Mouse (Mus musculus) myocyte (in vitro differentiated cells): ENCODE measurements at regions not wholly inside any gene's neighbourhood (a gene's known extent, or its start where the extent isn't known, plus 50 kb on each side); places are given as distances from the start of the nearest gene placed in this dataset.

Experiments used
- H3K27me3 ChIP-seq: one replicate; pipeline ENCODE4 v1.6.1; 2011; ENCODE audit not compliant: control insufficient read depth, insufficient read depth, insufficient read length
- H3K36me3 ChIP-seq: one replicate; pipeline ENCODE4 v1.6.1; 2011; ENCODE audit not compliant: control insufficient read depth, insufficient read depth
- H3K4me2 ChIP-seq: one replicate; pipeline ENCODE4 v1.6.1; 2011; ENCODE audit warnings: low read depth, control low read depth
- H3K4me3 ChIP-seq: one replicate; pipeline ENCODE4 v1.5.1; 2011; ENCODE audit warnings: mild to moderate bottlenecking, control low read depth, moderate library complexity
- H3K79me2 ChIP-seq: one replicate; pipeline ENCODE4 v1.6.1; 2011; ENCODE audit not compliant: control insufficient read depth, insufficient read depth
- H3ac ChIP-seq: one replicate; pipeline ENCODE4 v1.6.1; 2011; ENCODE audit not compliant: control insufficient read depth, insufficient read length
- CEBPB ChIP-seq: IDR thresholded peaks from 2 replicates; pipeline ENCODE4 v1.6.1; 2011; ENCODE audit warnings: mild to moderate bottlenecking, moderate library complexity; ENCODE audit not compliant: poor library complexity, insufficient read depth, severe bottlenecking
- E2F4 ChIP-seq: IDR thresholded peaks from one replicate; pipeline ENCODE4 v1.6.1; 2011; ENCODE audit warnings: mild to moderate bottlenecking, control low read depth, moderate library complexity; ENCODE audit not compliant: insufficient read depth
- MAX ChIP-seq: IDR thresholded peaks from one replicate; pipeline ENCODE4 v1.6.1; 2011; ENCODE audit warnings: low read depth, mild to moderate bottlenecking, control low read depth
- MYOD1 ChIP-seq, 3 experiments: IDR thresholded peaks; one replicate each; pipeline ENCODE4 v1.6.1; 2011; ENCODE audit warnings: control low read depth in 2 of 3, low read depth in 2 of 3, mild to moderate bottlenecking in 2 of 3, moderate library complexity in 1 of 3; ENCODE audit not compliant: insufficient read length in 2 of 3, control insufficient read depth in 1 of 3
- MYOG ChIP-seq, 3 experiments: IDR thresholded peaks; one replicate each; pipeline ENCODE4 v1.6.1; 2011; ENCODE audit warnings: control low read depth in 2 of 3, low read depth in 2 of 3, mild to moderate bottlenecking in 2 of 3; ENCODE audit not compliant: insufficient read length in 2 of 3, control insufficient read depth in 1 of 3, insufficient read depth in 1 of 3
- POLR2A ChIP-seq: IDR thresholded peaks from one replicate; pipeline ENCODE4 v1.6.1; 2011; ENCODE audit warnings: low read depth, mild to moderate bottlenecking, control low read depth, moderate library complexity; ENCODE audit not compliant: insufficient read length
- POLR2AphosphoS2 ChIP-seq: IDR thresholded peaks from one replicate; pipeline ENCODE4 v1.6.1; 2011; ENCODE audit warnings: low read depth, control low read depth; ENCODE audit not compliant: insufficient read length
- REST ChIP-seq: IDR thresholded peaks from one replicate; pipeline ENCODE4 v1.6.1; 2011; ENCODE audit warnings: mild to moderate bottlenecking, control low read depth, moderate library complexity; ENCODE audit not compliant: insufficient read depth, insufficient read length
- SRF ChIP-seq: IDR thresholded peaks from one replicate; pipeline ENCODE4 v1.6.1; 2011; ENCODE audit warnings: low read depth; ENCODE audit not compliant: control insufficient read depth, insufficient read length
- TCF12 ChIP-seq: IDR thresholded peaks from one replicate; pipeline ENCODE4 v1.6.1; 2011; ENCODE audit warnings: mild to moderate bottlenecking, control low read depth; ENCODE audit not compliant: poor library complexity, insufficient read depth, severe bottlenecking
- TCF3 ChIP-seq: IDR thresholded peaks from one replicate; pipeline ENCODE4 v1.6.1; 2011; ENCODE audit warnings: low read depth, control low read depth; ENCODE audit not compliant: insufficient read length
- USF1 ChIP-seq: IDR thresholded peaks from one replicate; pipeline ENCODE4 v1.6.1; 2011; ENCODE audit warnings: low read depth, mild to moderate bottlenecking, control low read depth, moderate library complexity

DNA sequence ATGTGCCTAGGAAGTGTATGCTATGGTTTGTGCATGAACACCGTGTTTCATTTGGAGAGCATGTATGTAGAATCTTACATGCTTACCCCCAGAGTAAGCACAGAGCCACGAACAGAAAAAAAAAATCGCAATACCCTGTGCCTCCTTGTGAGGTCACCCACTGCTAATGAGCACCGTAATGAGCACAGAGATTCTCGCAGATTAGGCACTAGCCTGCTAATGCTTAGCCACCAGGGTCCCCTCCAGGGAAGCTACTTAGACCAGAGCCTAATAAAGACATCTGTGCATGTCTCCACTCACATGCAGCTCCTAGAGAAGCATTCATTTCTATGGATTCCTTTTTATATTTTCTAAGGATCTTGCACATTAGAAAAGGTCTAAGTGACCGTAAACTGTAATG, 780.8 kb downstream of the Nr2f2 start:
- H3K4me2 ChIP-seq: no peak overlapping the region
- H3ac ChIP-seq: no peak overlapping the region
- no peaks in the 10 kb centered on the region for H3K36me3 ChIP-seq
- no peak overlapping the region for H3K4me3 ChIP-seq
- TF ChIP-seq REST: no peak
- no peak for TF ChIP-seq MYOD1 (IDR thresholded peaks at IDR 0.05; ENCODE audit: control insufficient read depth in 1 of 3, insufficient read length in 2 of 3, low read depth in 2 of 3)
- no peak for TF ChIP-seq CEBPB
- TF ChIP-seq MYOG (IDR thresholded peaks at IDR 0.05; ENCODE audit: control insufficient read depth in 1 of 3, insufficient read depth in 1 of 3, insufficient read length in 2 of 3, low read depth in 2 of 3): no peak
- TF ChIP-seq POLR2A: no peak
- TF ChIP-seq TCF3: no peak
- no peak for TF ChIP-seq SRF
- no peak for TF ChIP-seq TCF12
- TF ChIP-seq E2F4: no peak
- no peak for TF ChIP-seq POLR2AphosphoS2
- no peak for TF ChIP-seq USF1
- no peaks in the 10 kb centered on the region for H3K79me2 ChIP-seq
- no peaks in the 10 kb centered on the region for H3K27me3 ChIP-seq

DNA sequence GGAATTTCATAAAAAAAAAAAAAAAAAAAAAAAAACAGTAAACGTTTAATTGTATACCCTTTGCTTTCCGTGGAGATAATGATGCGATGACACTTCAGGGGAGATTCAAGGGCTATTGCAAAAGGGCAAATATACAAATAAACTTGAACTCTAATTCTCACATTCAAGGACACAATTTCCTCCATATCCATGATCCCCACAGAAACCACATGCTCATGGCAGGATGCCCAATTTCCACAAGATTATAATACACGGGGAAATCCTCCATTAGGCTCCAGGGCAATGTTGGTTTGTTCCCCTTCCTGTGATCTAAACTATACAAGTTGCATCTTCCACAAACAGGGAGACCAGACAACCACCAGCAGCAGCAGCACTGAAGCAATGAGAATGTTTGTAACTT, 781.4 kb downstream of the Nr2f2 start:
- Histone ChIP-seq H3K79me2 (no peaks in the 10 kb centered on the region), H3K36me3 (no peaks in the 10 kb centered on the region), H3K27me3 (no peaks in the 10 kb centered on the region), H3ac (no peak overlapping the region), H3K4me2 (no peak overlapping the region), H3K4me3 (no peak overlapping the region)
- TF ChIP-seq REST: no peak
- TF ChIP-seq MAX: no peak
- TF ChIP-seq CEBPB: no peak
- no peak for TF ChIP-seq TCF12
- TF ChIP-seq POLR2A: no peak
- TF ChIP-seq SRF: no peak
- no peak for TF ChIP-seq POLR2AphosphoS2

GRCm38 (mm10) chr7:69584516-69584915, 782.0 kb downstream of the Nr2f2 start:
- H3K27me3 ChIP-seq: no peaks in the 10 kb centered on the region
- H3K4me3 ChIP-seq: no peak overlapping the region
- H3K79me2 ChIP-seq: no peaks in the 10 kb centered on the region
- H3K4me2 ChIP-seq: no peak overlapping the region
- no peaks in the 10 kb centered on the region for H3K36me3 ChIP-seq
- H3ac ChIP-seq: no peak overlapping the region
- TF ChIP-seq MYOD1 (IDR thresholded peaks at IDR 0.05; ENCODE audit: control insufficient read depth in 1 of 3, insufficient read length in 2 of 3, low read depth in 2 of 3) (no peak), MAX (no peak), POLR2AphosphoS2 (no peak), TCF3 (no peak), POLR2A (no peak), CEBPB (no peak), E2F4 (no peak), REST (no peak), USF1 (no peak), SRF (no peak), TCF12 (no peak), MYOG (IDR thresholded peaks at IDR 0.05; ENCODE audit: control insufficient read depth in 1 of 3, insufficient read depth in 1 of 3, insufficient read length in 2 of 3, low read depth in 2 of 3) (no peak)

DNA sequence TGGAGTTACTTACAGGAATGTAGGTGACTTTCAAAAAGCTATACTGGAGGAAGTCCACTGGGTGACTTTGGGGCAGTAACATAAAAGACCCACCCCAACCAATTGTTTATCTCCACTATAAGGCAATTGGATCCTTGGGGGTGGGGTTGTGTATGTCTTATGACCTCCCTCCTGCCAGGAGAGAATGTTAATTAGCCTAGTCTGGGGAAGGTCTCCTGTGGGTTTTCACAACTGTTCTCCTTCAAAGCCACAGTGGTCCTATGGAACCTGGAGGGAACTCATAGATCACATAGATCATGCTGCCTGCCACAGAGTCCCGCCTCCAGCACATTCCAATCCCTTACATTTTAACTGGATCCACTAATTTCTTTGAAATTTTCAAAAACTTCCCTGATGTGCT, 782.6 kb downstream of the Nr2f2 start:
- no peak overlapping the region for H3K4me3 ChIP-seq
- H3K4me2 ChIP-seq: no peak overlapping the region
- H3K27me3 ChIP-seq: no peaks in the 10 kb centered on the region
- TF ChIP-seq MYOG (IDR thresholded peaks at IDR 0.05; ENCODE audit: control insufficient read depth in 1 of 3, insufficient read depth in 1 of 3, insufficient read length in 2 of 3, low read depth in 2 of 3): no peak
- no peak for TF ChIP-seq POLR2AphosphoS2
- no peak for TF ChIP-seq MYOD1 (IDR thresholded peaks at IDR 0.05; ENCODE audit: control insufficient read depth in 1 of 3, insufficient read length in 2 of 3, low read depth in 2 of 3)
- no peak for TF ChIP-seq SRF
- TF ChIP-seq MAX: no peak
- no peak for TF ChIP-seq TCF12
- no peak for TF ChIP-seq REST
- no peak for TF ChIP-seq CEBPB
- no peak for TF ChIP-seq USF1
- no peak for TF ChIP-seq TCF3
- H3ac ChIP-seq: no peak overlapping the region
- no peaks in the 10 kb centered on the region for H3K36me3 ChIP-seq
- H3K79me2 ChIP-seq: no peaks in the 10 kb centered on the region

DNA sequence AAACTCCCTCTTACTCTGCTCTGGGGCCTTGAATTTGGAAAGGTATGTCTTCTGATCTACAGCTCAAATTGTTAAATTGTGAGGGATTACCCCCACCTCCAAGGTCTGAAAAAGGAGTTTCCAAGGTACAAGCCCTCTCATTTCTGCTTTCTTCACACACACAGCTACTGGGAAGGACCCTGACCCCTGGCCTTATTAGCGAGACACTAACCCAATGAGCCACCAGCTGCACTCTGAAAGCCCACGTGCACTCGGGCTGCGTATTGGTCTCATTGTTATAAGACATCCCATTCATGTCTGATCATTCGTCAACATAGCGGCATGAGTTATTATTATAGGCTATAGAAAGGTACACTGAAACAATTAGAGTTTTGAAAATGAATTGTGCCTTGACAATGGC, 784.9 kb downstream of the Nr2f2 start:
- TF ChIP-seq MYOD1 (IDR thresholded peaks at IDR 0.05; ENCODE audit: control insufficient read depth in 1 of 3, insufficient read length in 2 of 3, low read depth in 2 of 3): no peak
- H3ac ChIP-seq: no peak overlapping the region
- no peaks in the 10 kb centered on the region for H3K36me3 ChIP-seq
- H3K79me2 ChIP-seq: no peaks in the 10 kb centered on the region
- no peak overlapping the region for H3K4me2 ChIP-seq
- H3K4me3 ChIP-seq: no peak overlapping the region
- H3K27me3 ChIP-seq: no peaks in the 10 kb centered on the region
